Mouse (Mus musculus) embryonic facial prominence, embryonic 10.5 days (tissue): ENCODE measurements around the gene Cebpzos. TPM values are rescaled to one million over a fixed set of nuclear protein-coding genes. Genes with fewer than 3 reads are reported as not detected.

Experiments used
- DNase-seq: peaks from one replicate; pipeline ENCODE4 v3.0.0-alpha.2; 2017; ENCODE audit warnings: low spot score
- H3K27ac ChIP-seq: fragments of 300-500 bp; sonication (generic); replicated peaks from 2 replicates; pipeline ENCODE4 v1.5.1; 2016; ENCODE audit warnings: mild to moderate bottlenecking
- H3K27me3 ChIP-seq: fragments of 300-500 bp; sonication (generic); replicated peaks from 2 replicates; pipeline ENCODE4 v1.6.1; 2016; ENCODE audit warnings: low read depth, mild to moderate bottlenecking; ENCODE audit not compliant: poor library complexity, severe bottlenecking
- H3K36me3 ChIP-seq: fragments of 300-500 bp; sonication (generic); replicated peaks from 2 replicates; pipeline ENCODE4 v1.6.1; 2016; ENCODE audit warnings: mild to moderate bottlenecking, moderate library complexity
- H3K4me1 ChIP-seq: fragments of 300-500 bp; sonication (generic); 2 replicates; pipeline ENCODE4 v1.6.1; 2016
- H3K4me3 ChIP-seq: fragments of 300-500 bp; sonication (generic); 2 replicates; pipeline ENCODE4 v1.5.1; 2016; ENCODE audit warnings: mild to moderate bottlenecking, moderate library complexity
- H3K9me3 ChIP-seq: fragments of 300-500 bp; sonication (generic); 2 replicates; pipeline ENCODE4 v1.6.1; 2016; ENCODE audit warnings: mild to moderate bottlenecking
- WGBS: fragments of 180-500 bp; shearing (Covaris S2); methylation state at CpG from one replicate; pipeline ENCODE4 v1.1.7; 2016; 5-methylcytosine and 5-hydroxymethylcytosine counted together
- polyA plus RNA-seq: library from polyadenylated mRNA; unstranded; fragments of >200 nt; fragmentation: Nextera tagmentation; extraction: Ambion mirVana; gene quantifications from 2 replicates; pipeline ENCODE4 v1.2.1, GENCODE M21; 2016

The Cebpzos gene
- polyA plus RNA-seq, 1 experiment from 2014 or later, result 102 TPM

DNA sequence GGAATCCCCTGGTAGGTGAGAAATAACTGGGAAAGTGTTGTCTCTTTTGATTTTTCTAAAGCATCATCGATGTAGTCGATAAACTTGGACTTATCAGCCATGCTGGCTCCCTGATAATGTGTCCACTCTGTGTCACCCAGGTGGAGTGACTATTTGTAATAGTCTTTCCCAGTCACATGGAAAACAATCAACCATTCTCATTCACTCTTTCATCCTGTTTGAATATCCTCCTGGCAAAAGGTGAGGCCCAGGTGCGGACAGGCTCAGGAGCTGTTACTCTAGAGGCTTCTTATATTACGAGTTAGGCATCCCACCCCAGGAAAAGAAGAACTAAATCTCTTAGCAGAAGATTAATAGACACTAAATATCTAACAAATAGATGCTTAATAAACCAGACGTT is 9.4 kb upstream of the Cebpzos start, which contains the start of gene Sult6b1:
TSS of gene Sult6b1 (minus strand) at position 101 of the 400 bp plus-strand sequence.
- WGBS, result 88% methylated on average over 5 of the region's 5 CpGs
- H3K27me3 ChIP-seq, result no peaks in the 10 kb centered on the region
- no peak within 1 kb of the TSS for H3K4me3 ChIP-seq
- peaks cover 5% of the 10 kb centered on the region; the same call in 1 of the 2 replicates for H3K4me1 ChIP-seq
- H3K36me3 ChIP-seq, result no peaks in the 10 kb centered on the region
- H3K9me3 ChIP-seq, result no peaks in the 10 kb centered on the region
- no peak for DNase-seq
- H3K27ac ChIP-seq, result no peak within 1 kb of the TSS

DNA sequence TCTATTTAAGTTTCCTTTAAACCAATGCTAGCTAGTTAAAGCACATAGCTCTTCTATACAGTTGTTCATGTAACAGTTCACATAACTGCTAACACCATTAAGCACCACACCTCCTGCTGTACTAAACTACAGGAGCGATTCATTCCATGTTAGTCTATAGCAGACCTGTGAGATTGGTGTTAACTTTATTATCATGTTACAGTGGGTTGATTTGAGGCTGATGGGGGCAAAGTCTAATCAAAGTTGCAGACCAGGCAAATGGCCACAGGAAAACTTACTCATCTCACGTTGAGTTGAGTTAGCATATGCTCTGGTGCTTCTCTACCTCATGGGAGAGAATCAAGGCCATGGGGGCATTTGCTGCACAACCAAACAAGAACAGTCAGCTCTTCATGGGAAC is 6.9 kb upstream of the Cebpzos start:
- H3K27ac ChIP-seq, result no peak overlapping the region
- H3K36me3 ChIP-seq, result no peaks in the 10 kb centered on the region
- peaks cover 12% of the 10 kb centered on the region; the same call in 1 of the 2 replicates for H3K4me1 ChIP-seq
- H3K27me3 ChIP-seq, result no peaks in the 10 kb centered on the region
- DNase-seq, result no peak
- no peaks in the 10 kb centered on the region for H3K9me3 ChIP-seq
- whole genome bisulfite sequencing, result 77% methylated on average over 2 of the region's 2 CpGs
- H3K4me3 ChIP-seq, result no peak overlapping the region

DNA sequence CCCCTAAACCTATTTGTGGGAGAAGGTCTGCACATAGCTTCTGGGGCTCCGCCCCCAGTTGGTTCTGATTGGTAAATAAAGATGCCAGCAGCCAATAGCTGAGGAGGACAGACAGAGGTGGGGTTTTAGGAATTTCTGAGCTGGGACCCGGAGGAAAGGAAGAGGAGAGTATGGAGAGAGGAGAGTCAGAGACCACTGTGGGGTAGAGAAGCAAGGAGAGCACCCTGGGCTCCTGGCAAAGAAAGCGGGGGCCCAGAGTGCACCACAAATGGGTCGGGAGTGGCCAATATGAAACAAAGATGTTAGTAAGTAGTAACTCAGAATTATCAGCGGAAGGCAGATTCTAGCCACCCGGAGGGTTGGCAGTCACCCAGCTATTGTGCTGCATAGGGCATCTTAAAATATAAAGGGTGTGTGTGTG is 3.4 kb upstream of the Cebpzos start:
- Histone ChIP-seq H3K9me3 (no peaks in the 10 kb centered on the region), H3K4me3 (peak overlapping the region; percentile 50), H3K27ac (peak overlapping the region; percentile 25; the same call in 1 of the 2 replicates), H3K27me3 (no peaks in the 10 kb centered on the region), H3K36me3 (0 out of 2 replicates have a peak, but pooled peaks cover 3% of the 10 kb centered on the region), H3K4me1 (peaks cover 20% of the 10 kb centered on the region)
- peak; percentile 42 for DNase-seq
- WGBS, result 38% methylated on average over 6 of the region's 6 CpGs

DNA sequence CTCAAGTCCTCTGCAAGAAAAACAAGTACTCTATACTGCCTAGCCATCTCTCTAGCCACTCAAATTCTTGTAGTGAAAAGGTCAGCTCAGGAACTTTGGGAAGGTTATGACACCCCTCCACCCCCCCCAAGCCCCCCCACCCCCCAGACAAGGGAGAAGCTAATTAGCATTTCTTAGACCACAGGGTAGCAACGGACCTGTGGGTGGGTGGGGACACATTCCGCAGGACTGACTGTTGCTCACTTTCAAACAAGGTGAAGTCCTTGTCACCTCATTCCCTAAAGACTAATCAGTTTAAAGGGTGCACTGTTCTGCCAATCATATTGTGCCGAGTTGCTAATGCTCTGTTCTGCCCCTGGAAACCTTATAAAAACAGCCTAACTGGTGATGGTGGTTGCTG is 2.4 kb upstream of the Cebpzos start:
- H3K4me1 ChIP-seq, result peaks cover 20% of the 10 kb centered on the region
- 78% methylated on average over 3 of the region's 3 CpGs for WGBS
- no peaks in the 10 kb centered on the region for H3K9me3 ChIP-seq
- DNase-seq, result no peak
- peaks cover 14% of the 10 kb centered on the region for H3K36me3 ChIP-seq
- no peak overlapping the region for H3K27ac ChIP-seq
- H3K27me3 ChIP-seq, result no peaks in the 10 kb centered on the region
- no peak overlapping the region for H3K4me3 ChIP-seq

DNA sequence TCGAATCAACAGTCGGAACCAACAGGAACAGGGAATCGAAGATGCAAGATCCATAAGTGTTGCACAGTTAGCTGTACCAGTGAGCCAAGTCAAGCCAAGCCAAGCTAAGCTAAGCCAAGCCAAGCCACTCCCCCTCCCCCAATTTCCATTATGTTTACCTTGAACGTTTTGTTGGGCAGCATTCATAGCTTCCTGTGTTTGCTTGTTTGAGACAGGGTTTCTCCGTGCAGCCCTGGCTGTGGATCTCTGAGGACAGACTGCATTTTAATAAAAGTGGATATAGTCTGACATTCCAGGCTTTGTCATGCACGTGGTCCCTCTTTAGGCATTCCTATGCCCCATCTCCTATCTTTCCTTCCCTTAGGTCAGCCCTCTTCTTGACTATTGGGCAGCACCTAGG is 528 bp upstream of the Cebpzos start:
- peaks cover 20% of the 10 kb centered on the region for H3K4me1 ChIP-seq
- 56% methylated on average over 6 of the region's 6 CpGs for WGBS
- peak overlapping the region; percentile 87 for H3K27ac ChIP-seq
- peaks cover 32% of the 10 kb centered on the region for H3K36me3 ChIP-seq
- H3K4me3 ChIP-seq, result peak overlapping the region; percentile 70
- DNase-seq, result no peak
- no peaks in the 10 kb centered on the region for H3K27me3 ChIP-seq
- H3K9me3 ChIP-seq, result no peaks in the 10 kb centered on the region

DNA sequence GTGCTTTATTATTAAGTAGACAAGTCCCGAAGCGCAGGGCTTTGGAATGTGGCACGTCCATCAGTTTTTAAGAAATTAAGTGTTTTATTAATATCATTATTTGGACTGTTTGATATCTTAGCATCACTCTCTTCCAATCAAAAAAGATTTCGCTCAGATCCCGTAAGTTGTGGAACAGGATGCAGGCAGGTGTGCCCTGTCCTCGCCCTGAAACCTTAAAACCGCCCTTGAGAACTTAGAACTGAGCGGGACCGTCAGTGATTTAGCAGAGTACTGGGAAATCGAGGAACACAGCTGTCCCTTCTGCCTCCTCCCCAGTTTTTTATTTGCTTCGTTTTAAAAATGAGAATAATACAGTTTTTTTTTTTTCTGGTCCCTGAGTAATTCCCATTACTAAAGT is 599 bp downstream of the Cebpzos start:
- no peaks in the 10 kb centered on the region for H3K9me3 ChIP-seq
- peaks cover 44% of the 10 kb centered on the region for H3K36me3 ChIP-seq
- H3K4me3 ChIP-seq, result peak overlapping the region; percentile 70
- DNase-seq, result no peak
- H3K27me3 ChIP-seq, result no peaks in the 10 kb centered on the region
- WGBS, result 3% methylated on average over 11 of the region's 11 CpGs
- peak overlapping the region; percentile 87 for H3K27ac ChIP-seq
- H3K4me1 ChIP-seq, result peaks cover 20% of the 10 kb centered on the region

DNA sequence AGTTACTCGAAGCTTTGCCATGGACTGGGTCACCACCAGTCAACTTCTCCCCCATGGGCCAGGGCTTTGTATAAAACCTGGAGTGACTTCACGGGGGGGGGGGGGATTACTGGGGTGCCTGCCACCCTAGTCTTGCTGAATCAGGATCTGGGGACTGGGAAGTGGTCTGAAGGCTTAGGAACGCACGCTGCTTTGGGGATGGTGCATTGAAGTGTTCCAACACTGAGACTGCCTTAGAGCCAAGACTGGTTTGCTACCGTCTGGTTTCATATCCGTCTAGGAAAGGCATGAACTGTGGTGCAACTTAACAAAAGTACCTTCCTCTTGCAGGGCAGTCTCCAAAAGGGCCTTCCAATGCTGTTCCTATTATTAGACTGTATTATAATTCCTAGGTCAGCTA is 1.4 kb downstream of the Cebpzos start:
- Histone ChIP-seq H3K4me3 (peak overlapping the region; percentile 70; the same call in 1 of the 2 replicates), H3K27ac (no peak overlapping the region), H3K9me3 (no peaks in the 10 kb centered on the region), H3K36me3 (peaks cover 52% of the 10 kb centered on the region), H3K27me3 (no peaks in the 10 kb centered on the region), H3K4me1 (peaks cover 18% of the 10 kb centered on the region)
- no peak for DNase-seq
- WGBS, result 53% methylated on average over 6 of the region's 6 CpGs

DNA sequence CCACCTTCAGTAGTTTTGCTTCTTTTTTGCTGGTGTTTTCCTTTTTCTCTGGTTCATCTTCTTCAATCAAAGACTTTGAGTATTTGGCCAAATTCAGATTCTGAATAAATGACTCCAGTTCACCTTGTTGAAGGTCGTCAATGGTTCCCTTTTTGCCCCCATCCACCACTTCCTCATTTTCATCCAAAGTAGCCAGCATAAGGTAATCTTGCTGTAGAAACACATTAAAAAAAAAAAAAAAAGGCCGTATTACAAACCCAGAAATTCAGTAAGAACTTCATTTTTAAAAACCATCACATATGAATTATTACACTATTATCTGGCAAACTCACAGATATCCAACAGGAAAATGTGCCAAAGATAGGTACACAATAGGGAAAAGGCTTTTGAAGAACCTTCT is 19.6 kb downstream of the Cebpzos start:
- no peak overlapping the region for H3K27ac ChIP-seq
- no peaks in the 10 kb centered on the region for H3K27me3 ChIP-seq
- WGBS, result 84% methylated on average over 2 of the region's 2 CpGs
- H3K4me3 ChIP-seq, result peak overlapping the region; percentile 91
- DNase-seq, result no peak
- H3K4me1 ChIP-seq, result peaks cover 17% of the 10 kb centered on the region
- H3K9me3 ChIP-seq, result no peaks in the 10 kb centered on the region
- H3K36me3 ChIP-seq, result peaks cover 51% of the 10 kb centered on the region

DNA sequence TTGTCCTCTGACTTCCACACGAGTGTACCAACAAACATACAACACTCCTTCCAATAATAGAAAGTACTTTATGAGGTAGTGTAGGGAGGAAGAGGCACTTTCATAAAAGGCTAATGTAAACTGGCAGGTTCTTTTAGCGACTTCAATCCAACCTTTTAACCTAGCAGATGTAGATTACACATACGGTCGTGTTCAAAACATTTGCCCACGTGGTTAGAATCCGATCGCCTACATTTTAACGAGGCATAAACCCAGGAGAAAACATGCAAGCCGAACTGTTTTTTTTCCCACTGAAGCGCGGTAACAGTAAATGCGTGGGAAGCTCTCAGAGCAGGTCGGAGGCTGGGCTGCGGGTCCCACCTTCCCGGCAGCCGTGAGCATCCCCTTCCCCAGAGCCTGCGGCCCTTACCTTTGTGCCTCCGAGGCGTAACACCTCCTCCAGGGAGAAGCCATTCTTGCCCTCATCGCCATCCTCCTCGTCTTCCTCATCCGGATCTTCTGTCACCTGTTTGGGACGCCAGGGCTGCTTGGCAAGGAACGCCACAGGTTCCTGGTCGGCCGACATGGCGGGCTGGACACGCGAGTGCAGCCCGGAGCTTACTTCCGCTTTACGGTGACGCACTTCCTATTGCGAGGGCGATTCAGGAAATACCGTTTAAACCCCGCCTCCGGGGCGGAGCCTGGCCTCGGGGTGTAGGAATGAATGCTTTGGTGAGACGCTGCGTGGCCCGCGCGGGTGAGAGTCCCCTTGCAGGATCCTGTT is 20.3 kb downstream of the Cebpzos start, which contains the start of the genes Cebpz and Ndufaf7:
TSS of gene Cebpz (minus strand) at position 601 of the 763 bp plus-strand sequence.
TSS of gene Ndufaf7 (plus strand) at position 671 of the 763 bp plus-strand sequence.
- H3K4me3 ChIP-seq, result peak within 1 kb of the TSS; percentile 91
- H3K36me3 ChIP-seq, result peaks cover 48% of the 10 kb centered on the region
- under 1% methylated on average over 45 of the region's 45 CpGs for WGBS
- peaks cover 17% of the 10 kb centered on the region for H3K4me1 ChIP-seq
- no peaks in the 10 kb centered on the region for H3K27me3 ChIP-seq
- H3K9me3 ChIP-seq, result no peaks in the 10 kb centered on the region
- H3K27ac ChIP-seq, result peak within 1 kb of the TSS; percentile 84
- DNase-seq, result peak; percentile 98

DNA sequence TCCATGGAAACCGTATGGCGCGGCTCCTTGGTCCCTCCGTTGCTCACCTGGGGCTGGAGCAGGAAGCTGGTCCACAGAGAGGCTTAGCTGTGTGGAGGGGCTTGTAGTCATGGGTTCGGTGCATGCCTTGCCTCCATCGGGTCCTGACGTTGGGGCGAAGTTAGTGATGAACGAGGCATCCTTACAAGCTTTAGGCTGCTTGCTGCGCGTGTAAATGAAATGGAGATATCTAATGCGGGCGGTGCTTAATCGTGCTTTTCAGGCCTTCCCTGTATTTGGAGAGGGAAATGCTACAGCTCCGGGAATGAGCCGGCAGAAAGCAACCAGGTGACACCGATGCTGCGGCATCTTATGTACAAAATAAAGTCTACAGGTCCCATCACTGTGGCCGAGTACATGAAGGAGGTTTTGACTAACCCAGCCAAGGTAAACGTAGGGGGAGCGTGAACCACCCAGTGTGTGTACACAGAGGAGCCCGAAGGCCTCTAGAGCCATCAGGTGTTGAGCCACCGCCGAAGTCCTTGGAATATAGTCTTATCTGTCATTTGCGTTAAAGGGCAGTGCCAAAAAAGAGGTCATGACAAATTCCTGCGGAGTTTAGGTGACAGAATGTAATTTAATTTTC is 21.0 kb downstream of the Cebpzos start:
- WGBS, result 10% methylated on average over 26 of the region's 26 CpGs
- Histone ChIP-seq H3K9me3 (no peaks in the 10 kb centered on the region), H3K4me3 (peak overlapping the region; percentile 91), H3K36me3 (peaks cover 48% of the 10 kb centered on the region), H3K4me1 (peaks cover 17% of the 10 kb centered on the region), H3K27ac (peak overlapping the region; percentile 84), H3K27me3 (no peaks in the 10 kb centered on the region)
- DNase-seq, result no peak

DNA sequence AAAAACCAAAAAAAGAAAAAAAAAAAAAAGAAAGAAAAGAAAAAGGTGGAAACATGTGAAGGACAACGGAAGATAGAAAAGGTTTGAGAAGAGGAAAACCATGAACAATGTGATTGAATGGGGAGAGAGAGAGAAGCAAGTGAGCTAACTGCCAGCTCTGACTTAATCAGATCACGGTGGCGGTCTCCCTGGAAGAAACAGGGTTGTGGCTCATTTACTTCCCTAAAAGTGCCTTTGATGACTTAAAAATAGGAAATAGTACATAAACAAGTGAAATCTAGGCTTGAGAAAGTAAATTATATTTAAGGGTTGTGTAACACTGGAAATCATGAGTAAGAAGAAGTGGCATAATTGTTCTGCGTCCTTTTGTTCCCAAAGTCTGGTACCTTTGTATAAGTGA is 22.6 kb downstream of the Cebpzos start:
- DNase-seq, result no peak
- WGBS, result 93% methylated on average over 4 of the region's 4 CpGs
- Histone ChIP-seq H3K27me3 (no peaks in the 10 kb centered on the region), H3K27ac (no peak overlapping the region), H3K4me1 (peaks cover 20% of the 10 kb centered on the region), H3K4me3 (no peak overlapping the region), H3K9me3 (no peaks in the 10 kb centered on the region), H3K36me3 (peaks cover 46% of the 10 kb centered on the region)

DNA sequence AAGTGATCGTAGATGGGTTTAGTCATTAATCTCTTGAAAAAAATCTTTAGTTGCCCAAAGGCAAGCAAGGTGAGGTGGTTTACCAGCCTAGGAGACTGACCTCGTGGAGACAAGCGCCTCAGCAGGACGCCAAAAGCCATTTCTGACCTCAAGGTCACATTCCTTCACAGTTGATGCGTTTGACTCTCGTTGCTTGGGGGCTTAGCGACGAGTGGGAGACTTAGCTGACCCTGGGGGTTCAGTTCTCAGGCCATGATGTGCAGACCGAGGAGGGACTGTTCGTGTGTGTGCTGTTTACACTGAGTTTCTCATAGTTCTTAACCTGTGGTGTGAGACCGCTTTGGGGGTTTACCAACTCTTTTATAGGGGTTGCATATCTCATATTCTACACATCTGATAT is 26.3 kb downstream of the Cebpzos start:
- H3K27me3 ChIP-seq, result no peaks in the 10 kb centered on the region
- no peak overlapping the region for H3K4me3 ChIP-seq
- no peak overlapping the region for H3K27ac ChIP-seq
- WGBS, result 45% methylated on average over 11 of the region's 11 CpGs
- H3K9me3 ChIP-seq, result no peaks in the 10 kb centered on the region
- peaks cover 7% of the 10 kb centered on the region for H3K4me1 ChIP-seq
- no peak for DNase-seq
- peaks cover 59% of the 10 kb centered on the region for H3K36me3 ChIP-seq

DNA sequence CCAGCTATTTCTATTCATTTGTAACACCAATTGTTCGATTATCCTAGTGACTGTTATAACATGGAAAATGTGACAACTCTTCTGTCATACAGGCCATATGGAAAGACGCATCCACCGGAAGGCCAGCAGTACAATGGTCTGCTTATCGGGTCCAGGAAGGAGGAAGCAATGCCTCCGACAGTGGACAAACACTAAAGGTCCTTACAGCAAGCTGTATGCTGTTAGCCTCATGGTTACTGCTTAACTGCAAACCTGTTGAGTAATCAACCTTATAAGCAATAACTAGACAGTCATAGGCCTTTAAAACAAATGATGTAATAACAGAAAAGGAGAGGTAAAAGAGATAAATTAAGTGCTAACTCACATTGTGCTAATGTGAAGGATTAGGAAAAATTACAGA is 34.9 kb downstream of the Cebpzos start:
- Histone ChIP-seq H3K36me3 (peaks cover 95% of the 10 kb centered on the region), H3K4me1 (no peaks in the 10 kb centered on the region), H3K27ac (no peak overlapping the region), H3K27me3 (no peaks in the 10 kb centered on the region), H3K4me3 (no peak overlapping the region), H3K9me3 (no peaks in the 10 kb centered on the region)
- DNase-seq, result no peak
- 92% methylated on average over 5 of the region's 5 CpGs for WGBS
